Mouse (Mus musculus) heart, embryonic 16.5 days (tissue): ENCODE results near the gene Apoc1. TPM values are rescaled to one million over a fixed set of nuclear protein-coding genes. Genes with fewer than 3 reads are reported as not detected.
A peak's percentile ranks its signal among the peaks of the same experiment; 100 is the strongest.

Experiments
- ATAC-seq: fragments of 200-750 bp; cut with Nextera tagmentation; replicated peaks from 2 replicates; pipeline ENCODE4 v1.8.0; 2017; ENCODE audit warnings: moderate number of reproducible peaks; ENCODE audit not compliant: insufficient read depth, low FRiP score; ENCODE audit errors: extremely low read depth
- H3K27ac ChIP-seq: fragments of 300-500 bp; sonication (generic); 2 replicates; pipeline ENCODE4 v1.5.1; 2014; ENCODE audit warnings: mild to moderate bottlenecking, low read length, control low read depth, moderate library complexity
- H3K27me3 ChIP-seq: fragments of 300-500 bp; sonication (generic); 2 replicates; pipeline ENCODE4 v1.6.1; 2014; ENCODE audit warnings: low read length, mixed read lengths; ENCODE audit not compliant: control insufficient read depth, insufficient read depth
- H3K36me3 ChIP-seq: fragments of 300-500 bp; sonication (generic); 2 replicates; pipeline ENCODE4 v1.6.1; 2014; ENCODE audit not compliant: control insufficient read depth, insufficient read depth
- H3K4me1 ChIP-seq: fragments of 300-500 bp; sonication (generic); 2 replicates; pipeline ENCODE4 v1.6.1; 2014; ENCODE audit warnings: low read length, mixed read lengths; ENCODE audit not compliant: control insufficient read depth, insufficient read depth
- H3K4me2 ChIP-seq: fragments of 300-500 bp; sonication (generic); 2 replicates; pipeline ENCODE4 v1.6.1; 2014; ENCODE audit warnings: low read depth, mild to moderate bottlenecking, control low read depth, low read length
- H3K4me3 ChIP-seq: fragments of 300-500 bp; sonication (generic); 2 replicates; pipeline ENCODE4 v1.5.1; 2014; ENCODE audit warnings: mild to moderate bottlenecking, control low read depth, low read length
- H3K9ac ChIP-seq: fragments of 300-500 bp; sonication (generic); 2 replicates; pipeline ENCODE4 v1.6.1; 2014; ENCODE audit warnings: low read length, control low read depth
- H3K9me3 ChIP-seq: fragments of 300-500 bp; sonication (generic); replicated peaks from 2 replicates; pipeline ENCODE4 v1.6.1; 2016; ENCODE audit warnings: low read length; ENCODE audit not compliant: control insufficient read depth
- WGBS: fragments of 180-500 bp; shearing (Covaris S2); extraction: QIAGEN DNeasy Blood & Tissue Kit; methylation state at CpG from one replicate; pipeline ENCODE4 v1.1.7; 2014; 5-methylcytosine and 5-hydroxymethylcytosine counted together
- polyA plus RNA-seq: library from polyadenylated mRNA; unstranded; fragments of >200 nt; fragmentation: Nextera tagmentation; extraction: Ambion mirVana; gene quantifications from 2 replicates; pipeline ENCODE4 v1.2.1, GENCODE M21; 2015

Apoc1 gene
- 8.9 and 9.2 TPM in 2 replicates for polyA plus RNA-seq

- H3K36me3 ChIP-seq, result peaks cover 9% of the 10 kb centered on the region
- H3K9me3 ChIP-seq, result no peaks in the 10 kb centered on the region
- H3K27me3 ChIP-seq, result no peaks in the 10 kb centered on the region
- WGBS, result 55% methylated on average over 28 of the region's 28 CpGs
- ATAC-seq, result no peak
- H3K4me2 ChIP-seq, result no peak within 1 kb of the TSS
- no peak within 1 kb of the TSS for H3K4me3 ChIP-seq
- H3K9ac ChIP-seq, result peak within 1 kb of the TSS; percentile 45; the same call in 1 of the 2 replicates
- H3K4me1 ChIP-seq, result peaks cover 18% of the 10 kb centered on the region
- peak within 1 kb of the TSS; percentile 58; the same call in 1 of the 2 replicates for H3K27ac ChIP-seq
These were observed at the start of gene Apoc1 for GRCm38 (mm10) chr7:19691873-19692865. TSS of gene Apoc1 (minus strand) at chr7:19692660.

- no peaks in the 10 kb centered on the region for H3K27me3 ChIP-seq
- no peak overlapping the region for H3K4me2 ChIP-seq
- H3K36me3 ChIP-seq, result peaks cover 20% of the 10 kb centered on the region
- H3K4me3 ChIP-seq, result no peak overlapping the region
- no peak for ATAC-seq
- H3K4me1 ChIP-seq, result peaks cover 31% of the 10 kb centered on the region
- WGBS, result 34% methylated on average over 8 of the region's 8 CpGs
- H3K27ac ChIP-seq, result peak overlapping the region; percentile 38
- H3K9me3 ChIP-seq, result no peaks in the 10 kb centered on the region
- no peak overlapping the region for H3K9ac ChIP-seq
These were observed 49.0 kb upstream of the Apoc1 start for GRCm38 (mm10) chr7:19741329-19742031.

- no peak overlapping the region for H3K4me3 ChIP-seq
- H3K4me1 ChIP-seq, result peaks cover 23% of the 10 kb centered on the region
- no peak for ATAC-seq
- no peak overlapping the region for H3K9ac ChIP-seq
- no peaks in the 10 kb centered on the region for H3K9me3 ChIP-seq
- 78% methylated on average over 11 of the region's 11 CpGs for WGBS
- H3K27me3 ChIP-seq, result no peaks in the 10 kb centered on the region
- no peak overlapping the region for H3K4me2 ChIP-seq
- peaks cover 24% of the 10 kb centered on the region for H3K36me3 ChIP-seq
- H3K27ac ChIP-seq, result no peak overlapping the region
These were observed 47.8 kb upstream of the Apoc1 start for GRCm38 (mm10) chr7:19740269-19740668.

GRCm38 (mm10) chr7:19738771-19739170, 46.3 kb upstream of the Apoc1 start:
- H3K36me3 ChIP-seq, result peaks cover 27% of the 10 kb centered on the region
- H3K9me3 ChIP-seq, result no peaks in the 10 kb centered on the region
- H3K27ac ChIP-seq, result no peak overlapping the region
- no peak overlapping the region for H3K4me2 ChIP-seq
- no peak overlapping the region for H3K9ac ChIP-seq
- peaks cover 11% of the 10 kb centered on the region for H3K4me1 ChIP-seq
- no peak overlapping the region for H3K4me3 ChIP-seq
- 91% methylated on average over 3 of the region's 3 CpGs for WGBS
- ATAC-seq, result no peak
- no peaks in the 10 kb centered on the region for H3K27me3 ChIP-seq

GRCm38 (mm10) chr7:19736389-19737057, 44.1 kb upstream of the Apoc1 start:
- ATAC-seq, result no peak

GRCm38 (mm10) chr7:19734178-19734666, 41.8 kb upstream of the Apoc1 start:
- Histone ChIP-seq H3K4me3 (no peak overlapping the region), H3K27ac (no peak overlapping the region), H3K27me3 (no peaks in the 10 kb centered on the region), H3K4me1 (no peaks in the 10 kb centered on the region), H3K9me3 (no peaks in the 10 kb centered on the region), H3K4me2 (no peak overlapping the region), H3K9ac (no peak overlapping the region), H3K36me3 (peaks cover 51% of the 10 kb centered on the region)
- ATAC-seq, result no peak
- 69% methylated on average over 10 of the region's 10 CpGs for WGBS

More at GRCm38 (mm10) chr7:19736389-19737057, 44.1 kb upstream of the Apoc1 start:
- Histone ChIP-seq H3K9me3 (no peaks in the 10 kb centered on the region), H3K4me1 (peaks cover 5% of the 10 kb centered on the region), H3K4me2 (no peak overlapping the region), H3K36me3 (peaks cover 36% of the 10 kb centered on the region), H3K27ac (no peak overlapping the region), H3K9ac (no peak overlapping the region), H3K4me3 (no peak overlapping the region), H3K27me3 (no peaks in the 10 kb centered on the region)
- 83% methylated on average over 16 of the region's 16 CpGs for WGBS

- no peak overlapping the region for H3K4me2 ChIP-seq
- H3K27ac ChIP-seq, result no peak overlapping the region
- H3K9ac ChIP-seq, result no peak overlapping the region
- no peaks in the 10 kb centered on the region for H3K27me3 ChIP-seq
- H3K9me3 ChIP-seq, result no peaks in the 10 kb centered on the region; the same call in 1 of the 2 replicates
- no peak for ATAC-seq
- no peaks in the 10 kb centered on the region for H3K4me1 ChIP-seq
- 90% methylated on average over 4 of the region's 4 CpGs for WGBS
- H3K4me3 ChIP-seq, result no peak overlapping the region
- peaks cover 60% of the 10 kb centered on the region for H3K36me3 ChIP-seq
These were observed 34.1 kb upstream of the Apoc1 start for GRCm38 (mm10) chr7:19726541-19726940.

- 91% methylated on average over 12 of the region's 12 CpGs for WGBS
These were observed 31.7 kb upstream of the Apoc1 start for GRCm38 (mm10) chr7:19724167-19724566.

More at GRCm38 (mm10) chr7:19724167-19724566, 31.7 kb upstream of the Apoc1 start:
- H3K9me3 ChIP-seq, result peaks cover 10% of the 10 kb centered on the region
- ATAC-seq, result no peak
- H3K4me2 ChIP-seq, result no peak overlapping the region
- no peak overlapping the region for H3K4me3 ChIP-seq
- no peaks in the 10 kb centered on the region for H3K27me3 ChIP-seq
- H3K27ac ChIP-seq, result 0 out of 2 replicates have a peak overlapping the region, but pooled peaks have one; percentile 24
- H3K36me3 ChIP-seq, result peaks cover 52% of the 10 kb centered on the region
- no peak overlapping the region for H3K9ac ChIP-seq
- H3K4me1 ChIP-seq, result no peaks in the 10 kb centered on the region
